Mouse (Mus musculus) 3134 (cell line): ENCODE measurements around the gene Parp16.
A peak's percentile ranks its signal among the peaks of the same experiment; 100 is the strongest.
"Not testable (repeated sequence)": the region's sequence is repeated elsewhere in the genome, so short reads cannot be mapped to it uniquely, and the experiment has no call there.

ENCODE experiments used
- DNase-seq: peaks from one replicate; pipeline ENCODE4 v3.0.0-alpha.2; 2011; ENCODE audit warnings: low spot score; ENCODE audit not compliant: insufficient read length; ENCODE audit errors: extremely low read depth

The Parp16 gene

GRCm38 (mm10) chr9:65207041-65207815 lies 12.1 kb downstream of the Parp16 start:
- DNase-seq, result not testable (repeated sequence)

GRCm38 (mm10) chr9:65208293-65209179 lies 13.4 kb downstream of the Parp16 start:
- DNase-seq, result no peak

GRCm38 (mm10) chr9:65211598-65211997 lies 16.4 kb downstream of the Parp16 start:
- DNase-seq, result no peak

- DNase-seq, result no peak
Measured at GRCm38 (mm10) chr9:65214425-65214777, 19.2 kb downstream of the Parp16 start.

- DNase-seq, result peak; percentile 93
Measured at GRCm38 (mm10) chr9:65214778-65215493, 19.8 kb downstream of the Parp16 start.

GRCm38 (mm10) chr9:65215494-65216126 lies 20.5 kb downstream of the Parp16 start:
- DNase-seq, result no peak

GRCm38 (mm10) chr9:65216972-65217371 lies 21.8 kb downstream of the Parp16 start:
- no peak for DNase-seq

GRCm38 (mm10) chr9:65217661-65218060 lies 22.5 kb downstream of the Parp16 start:
- DNase-seq, result no peak

- DNase-seq, result no peak
Measured at GRCm38 (mm10) chr9:65218916-65219315, 23.8 kb downstream of the Parp16 start.

- not testable (repeated sequence) for DNase-seq
Measured at GRCm38 (mm10) chr9:65220398-65220797, 25.2 kb downstream of the Parp16 start.

- DNase-seq, result no peak
Measured at GRCm38 (mm10) chr9:65223927-65224326, 28.8 kb downstream of the Parp16 start.

GRCm38 (mm10) chr9:65225795-65226194 lies 30.6 kb downstream of the Parp16 start:
- no peak for DNase-seq

GRCm38 (mm10) chr9:65230250-65230649 lies 35.1 kb downstream of the Parp16 start:
- DNase-seq, result no peak

- DNase-seq, result no peak
Measured at GRCm38 (mm10) chr9:65231284-65231683, 36.1 kb downstream of the Parp16 start.

- DNase-seq, result no peak
Measured at GRCm38 (mm10) chr9:65233243-65233985, 38.3 kb downstream of the Parp16 start.

GRCm38 (mm10) chr9:65234734-65235133 lies 39.6 kb downstream of the Parp16 start:
- no peak for DNase-seq

- no peak for DNase-seq
Measured at GRCm38 (mm10) chr9:65235601-65236000, 40.4 kb downstream of the Parp16 start.

- no peak for DNase-seq
Measured at GRCm38 (mm10) chr9:65237616-65238015, 42.5 kb downstream of the Parp16 start.

- no peak for DNase-seq
Measured at GRCm38 (mm10) chr9:65238191-65238760, 43.1 kb downstream of the Parp16 start.

GRCm38 (mm10) chr9:65239176-65239575 lies 44.0 kb downstream of the Parp16 start:
- DNase-seq, result no peak
